Mouse (Mus musculus) lung, postnatal 0 days (tissue): Measurements from ENCODE around the gene Tmf1.

Experiments used
- CTCF ChIP-seq: IDR thresholded peaks from 2 replicates; pipeline ENCODE4 v1.5.1; 2016; ENCODE audit warnings: antibody characterized with exemption, mild to moderate bottlenecking
- EP300 ChIP-seq: IDR thresholded peaks from 2 replicates; pipeline ENCODE4 v1.6.1; 2016; ENCODE audit warnings: antibody characterized with exemption, mild to moderate bottlenecking, control low read depth

DNA sequence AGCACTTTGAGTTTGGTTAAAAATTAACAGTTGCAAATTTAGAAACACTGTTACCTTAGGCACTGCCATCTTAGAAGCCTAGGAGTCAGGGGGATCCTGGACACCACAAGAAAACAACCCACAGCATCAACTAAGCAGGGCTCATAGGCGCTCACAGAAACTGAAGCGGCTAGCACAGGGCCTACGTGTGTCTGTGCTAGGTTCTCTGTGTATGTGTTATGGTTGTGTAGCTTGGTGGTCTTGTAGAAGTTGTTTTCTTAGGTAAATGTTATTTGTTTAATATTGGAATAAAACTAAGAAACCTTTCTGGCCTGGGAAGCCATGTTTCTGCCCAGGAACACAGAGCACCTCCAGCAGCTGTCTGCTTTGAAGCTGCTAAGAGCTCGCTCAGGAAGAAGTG, 30.8 kb upstream of the Tmf1 start:
- no peak for TF ChIP-seq CTCF
- TF ChIP-seq EP300 = no peak
